Mouse (Mus musculus) limb, embryonic 14.5 days (tissue): ENCODE measurements at regions not wholly inside any gene's neighbourhood (a gene's known extent, or its start where the extent isn't known, plus 50 kb on each side); places are given as distances from the start of the nearest gene placed in this dataset.
A peak's percentile ranks its signal among the peaks of the same experiment; 100 is the strongest.

Source experiments
- ATAC-seq: fragments of 200-750 bp; cut with Nextera tagmentation; 2 replicates; pipeline ENCODE4 v1.8.0; 2017; ENCODE audit warnings: low read depth, moderate number of reproducible peaks, moderate TSS enrichment; ENCODE audit not compliant: low FRiP score
- DNase-seq: peaks from one replicate; pipeline ENCODE4 v3.0.0-alpha.2; 2015; ENCODE audit warnings: low spot score
- H3K27ac ChIP-seq: fragments of 300-500 bp; sonication (generic); replicated peaks from 2 replicates; pipeline ENCODE4 v1.5.1; 2014; ENCODE audit warnings: low read depth, mild to moderate bottlenecking, low read length, moderate library complexity, mixed read lengths
- H3K27me3 ChIP-seq: fragments of 300-500 bp; sonication (generic); 2 replicates; pipeline ENCODE4 v1.6.1; 2014; ENCODE audit warnings: low read length, mixed read lengths; ENCODE audit not compliant: control insufficient read depth, insufficient read depth
- H3K36me3 ChIP-seq: fragments of 300-500 bp; sonication (generic); 2 replicates; pipeline ENCODE4 v1.6.1; 2014; ENCODE audit warnings: mild to moderate bottlenecking, low read length, moderate library complexity, mixed read lengths; ENCODE audit not compliant: control insufficient read depth, insufficient read depth
- H3K4me1 ChIP-seq: fragments of 300-500 bp; sonication (generic); 2 replicates; pipeline ENCODE4 v1.6.1; 2014; ENCODE audit warnings: antibody characterized with exemption, low read length, mixed read lengths; ENCODE audit not compliant: control insufficient read depth, insufficient read depth
- H3K4me2 ChIP-seq: fragments of 300-500 bp; sonication (generic); replicated peaks from 2 replicates; pipeline ENCODE4 v1.6.1; 2014; ENCODE audit warnings: low read depth, mild to moderate bottlenecking, low read length, moderate library complexity; ENCODE audit not compliant: severe bottlenecking
- H3K4me3 ChIP-seq: fragments of 300-500 bp; sonication (generic); replicated peaks from 2 replicates; pipeline ENCODE4 v1.5.1; 2014; ENCODE audit warnings: low read length
- H3K9ac ChIP-seq: fragments of 300-500 bp; sonication (generic); 2 replicates; pipeline ENCODE4 v1.6.1; 2014; ENCODE audit warnings: mild to moderate bottlenecking, low read depth, low read length, moderate library complexity; ENCODE audit not compliant: severe bottlenecking
- H3K9me3 ChIP-seq: fragments of 300-500 bp; sonication (generic); 2 replicates; pipeline ENCODE4 v1.6.1; 2016; ENCODE audit warnings: low read length; ENCODE audit not compliant: control insufficient read depth
- POLR2A ChIP-seq: fragments of 200-500 bp; IDR thresholded peaks from 2 replicates; pipeline ENCODE4 v1.8.0; 2012; ENCODE audit warnings: inconsistent platforms, mild to moderate bottlenecking, moderate library complexity, borderline replicate concordance; ENCODE audit not compliant: insufficient read depth, insufficient read length; ENCODE audit errors: extremely low read depth
- WGBS: fragments of 180-500 bp; shearing (Covaris S2); extraction: QIAGEN DNeasy Blood & Tissue Kit; methylation state at CpG from one replicate; pipeline ENCODE4 v1.1.7; 2014; 5-methylcytosine and 5-hydroxymethylcytosine counted together

GRCm38 (mm10) chr3:78059826-78060591 lies 1226.3 kb downstream of the Rapgef2 start:
- TF ChIP-seq POLR2A: no peak
- no peak overlapping the region for H3K4me2 ChIP-seq
- H3K9me3 ChIP-seq: no peaks in the 10 kb centered on the region
- H3K4me3 ChIP-seq: no peak overlapping the region
- H3K36me3 ChIP-seq: no peaks in the 10 kb centered on the region
- no peaks in the 10 kb centered on the region for H3K4me1 ChIP-seq
- DNase-seq (peak; percentile 31), ATAC-seq (no peak)
- no peak overlapping the region for H3K27ac ChIP-seq
- no peak overlapping the region for H3K9ac ChIP-seq
- WGBS: 58% methylated on average over 6 of the region's 6 CpGs
- no peaks in the 10 kb centered on the region for H3K27me3 ChIP-seq
